Mouse (Mus musculus): Measurements from ENCODE around the gene Atp2b2.

Atp2b2 gene

DNA sequence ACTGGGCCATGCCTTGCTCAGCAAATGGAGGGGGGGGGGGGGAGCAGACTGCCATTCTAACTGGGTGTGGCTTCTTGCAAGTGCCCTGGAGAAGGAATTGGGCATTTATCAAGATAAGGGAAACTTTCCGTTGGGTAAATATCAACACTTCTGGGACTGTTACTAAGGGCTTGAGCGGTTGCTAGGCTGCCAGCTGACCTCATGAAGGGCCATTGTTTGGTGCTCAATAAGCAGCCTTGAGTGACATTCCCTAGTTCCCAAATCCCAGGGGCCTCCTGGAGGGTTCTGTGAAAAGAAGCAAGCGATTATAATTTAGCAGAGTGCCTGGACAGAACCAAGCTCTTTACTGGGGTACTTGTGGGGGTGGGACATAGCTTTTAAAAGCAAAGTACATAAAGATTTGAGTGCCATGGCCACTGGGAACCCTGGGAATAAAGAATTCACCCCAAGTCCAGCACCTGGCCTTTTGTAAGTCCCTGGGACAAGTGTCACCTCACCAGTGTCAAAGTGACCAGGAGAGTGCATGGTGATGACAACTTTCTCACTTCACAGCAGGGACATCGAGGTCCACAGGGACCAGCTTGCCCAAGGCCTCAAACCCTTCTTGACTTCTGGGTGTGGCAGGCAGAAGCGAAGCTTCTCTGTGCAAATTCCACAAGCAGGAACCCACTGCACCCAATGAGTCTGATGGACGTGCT is 105.5 kb downstream of the Atp2b2 start:
- no peak for DNase-seq

DNA sequence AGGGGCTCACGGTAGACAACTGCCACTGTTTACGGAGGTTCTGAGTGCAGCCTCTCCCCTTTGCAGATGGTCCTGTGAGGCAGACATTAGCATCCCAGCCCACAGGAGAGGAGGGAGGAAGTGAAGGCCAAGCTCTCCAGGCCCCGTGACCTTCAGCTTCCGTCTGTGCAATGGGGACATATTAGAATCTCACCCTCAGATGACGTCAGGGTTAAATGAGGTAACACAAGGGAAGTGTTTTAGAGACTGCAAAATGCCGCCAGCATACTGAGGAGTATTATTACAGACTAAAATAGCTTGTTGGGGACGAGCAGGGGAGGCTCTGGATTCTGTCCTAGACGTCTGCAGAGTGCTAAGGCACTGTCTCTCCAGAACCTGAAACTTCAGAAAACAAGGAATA is 106.3 kb downstream of the Atp2b2 start:
- DNase-seq = no peak

GRCm38 (mm10) chr6:113934692-113935091 is 107.7 kb downstream of the Atp2b2 start:
- DNase-seq = no peak

GRCm38 (mm10) chr6:113933261-113934151 is 108.9 kb downstream of the Atp2b2 start:
- DNase-seq = no peak

- no peak for DNase-seq
Measured at GRCm38 (mm10) chr6:113929191-113929875, 113.1 kb downstream of the Atp2b2 start.

DNA sequence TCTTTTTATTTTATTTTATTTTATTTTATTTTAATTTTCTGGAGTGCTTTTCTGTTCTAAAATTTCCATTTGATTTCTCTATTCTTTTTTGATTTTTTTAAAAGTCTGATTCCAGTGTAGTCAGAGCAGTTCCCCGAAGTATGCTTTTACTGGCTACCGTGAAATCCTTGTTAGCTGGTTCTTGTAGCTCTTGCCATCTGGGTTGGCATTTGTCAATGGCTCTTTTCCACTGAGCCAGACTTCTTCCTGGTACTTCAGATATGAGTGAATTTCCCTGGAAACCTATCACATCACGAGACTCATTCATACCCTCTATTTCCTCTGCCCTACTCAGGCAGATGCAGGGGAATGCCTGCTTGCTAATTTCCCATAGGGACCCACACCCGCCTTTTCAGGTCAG is 119.2 kb downstream of the Atp2b2 start:
- no peak for DNase-seq

DNA sequence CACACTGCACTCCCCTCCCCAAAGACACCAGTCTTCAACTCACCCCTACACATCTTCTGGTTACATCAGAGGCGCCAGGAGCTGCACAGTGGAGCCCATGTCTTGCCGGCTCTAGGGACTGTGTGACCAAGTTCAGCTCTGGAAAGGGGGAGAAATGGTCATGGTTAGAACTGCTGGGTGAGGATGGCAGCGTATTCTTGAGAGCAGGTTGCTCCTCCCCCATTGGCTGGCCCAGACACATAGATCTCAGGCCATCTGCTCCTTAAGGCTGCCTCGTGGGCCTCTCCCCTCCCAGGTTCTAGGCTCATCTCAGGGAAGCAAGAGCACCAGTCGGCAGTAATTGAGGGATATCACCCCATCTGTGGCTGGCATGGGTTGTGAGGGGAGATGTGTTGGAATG is 121.9 kb downstream of the Atp2b2 start:
- no peak for DNase-seq

- DNase-seq = no peak
Measured at GRCm38 (mm10) chr6:113912753-113913152, 129.7 kb downstream of the Atp2b2 start.

GRCm38 (mm10) chr6:113911094-113911493 is 131.3 kb downstream of the Atp2b2 start:
- DNase-seq = no peak

DNA sequence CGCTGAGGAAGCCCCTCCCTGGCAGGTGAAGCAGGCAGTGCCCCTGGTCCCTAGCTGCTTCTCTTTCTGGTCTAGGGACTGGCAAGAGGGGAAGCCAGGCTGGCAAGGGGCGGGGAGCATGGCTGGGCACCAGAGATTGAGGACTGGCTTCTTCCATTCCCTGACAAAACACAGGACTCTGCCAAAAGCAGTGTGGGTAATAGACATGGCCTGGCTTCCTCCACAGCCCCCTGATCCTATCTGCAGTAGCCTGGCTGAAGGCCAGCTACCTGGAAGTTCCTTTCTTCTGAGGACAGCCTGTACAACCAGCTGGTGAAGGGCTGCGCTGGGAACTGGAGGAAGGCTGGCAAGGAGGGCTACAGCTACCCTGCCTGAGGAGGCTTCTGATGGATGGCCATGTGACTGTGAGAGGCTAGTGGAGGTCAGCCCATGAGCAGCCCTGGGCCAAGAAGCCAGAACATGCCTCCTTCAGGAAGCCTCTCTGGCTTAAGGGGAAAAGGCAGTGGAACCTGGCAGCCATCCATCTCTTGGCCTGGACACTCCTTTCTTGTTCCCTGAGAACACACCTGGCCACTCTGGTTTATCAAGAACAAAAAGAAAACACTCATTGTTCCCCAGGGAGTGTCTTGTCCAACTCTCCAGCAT is 131.9 kb downstream of the Atp2b2 start:
- DNase-seq = no peak

DNA sequence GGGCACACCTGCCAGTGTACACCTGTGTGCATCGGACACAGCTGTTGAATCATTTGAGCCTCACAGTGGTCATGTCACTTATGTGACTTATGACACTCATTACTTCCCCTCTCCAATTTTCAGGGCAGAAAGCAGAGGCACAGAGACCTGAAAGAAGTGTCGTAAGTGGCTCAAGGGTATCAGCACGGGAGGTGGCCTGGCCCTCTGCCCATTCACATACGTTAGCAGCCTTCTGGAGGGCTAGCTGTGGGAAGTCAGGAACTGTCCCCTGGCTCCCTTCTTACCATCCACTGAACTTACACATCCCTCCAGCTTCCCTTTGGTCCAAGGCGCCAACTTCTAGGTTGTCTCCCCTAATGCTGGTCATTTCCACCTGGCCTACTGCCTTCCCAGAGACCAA is 132.6 kb downstream of the Atp2b2 start:
- no peak for DNase-seq

DNA sequence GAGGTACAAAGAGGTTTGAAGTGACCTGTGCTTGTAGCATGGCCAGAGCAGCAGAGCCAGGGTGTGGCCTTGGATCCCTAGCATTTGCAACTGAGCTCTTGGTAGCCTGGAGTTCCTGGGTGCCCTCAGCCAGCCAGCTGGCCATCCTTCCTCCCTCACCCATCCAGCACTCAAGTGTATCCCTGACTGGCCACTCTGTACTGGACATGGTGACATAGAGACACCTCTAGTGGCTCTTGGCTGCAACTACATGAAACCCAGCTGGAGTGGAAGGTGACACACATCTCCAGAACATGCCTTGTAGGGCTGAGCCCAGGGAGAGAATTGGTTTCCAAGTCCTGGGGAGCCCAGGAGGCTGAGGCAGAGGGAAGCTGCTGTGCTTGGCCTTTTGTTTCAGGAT is 134.3 kb downstream of the Atp2b2 start:
- no peak for DNase-seq

GRCm38 (mm10) chr6:113904406-113904805 is 138.0 kb downstream of the Atp2b2 start:
- no peak for DNase-seq

DNA sequence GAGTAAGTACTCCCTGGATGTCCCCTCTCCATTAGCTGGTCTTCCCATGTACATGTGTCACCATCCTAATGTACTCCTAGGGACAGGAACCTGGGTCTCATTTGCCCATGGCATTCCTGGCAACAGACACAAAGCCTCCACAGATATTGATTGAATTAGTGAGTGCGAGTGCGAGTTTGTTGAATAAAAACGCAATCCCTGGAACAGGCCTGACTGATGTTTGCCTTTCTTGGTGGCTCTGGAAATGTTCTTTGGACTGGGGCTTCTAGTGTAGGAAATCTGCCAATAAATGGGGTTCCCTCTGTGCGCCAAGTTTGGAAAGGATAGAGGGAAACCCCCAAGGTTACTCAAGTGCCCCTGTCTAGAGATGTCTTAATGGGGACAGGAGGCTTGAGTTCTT is 146.4 kb downstream of the Atp2b2 start:
- DNase-seq = no peak

- no peak for DNase-seq
Measured at GRCm38 (mm10) chr6:113894008-113894407, 148.4 kb downstream of the Atp2b2 start.

DNA sequence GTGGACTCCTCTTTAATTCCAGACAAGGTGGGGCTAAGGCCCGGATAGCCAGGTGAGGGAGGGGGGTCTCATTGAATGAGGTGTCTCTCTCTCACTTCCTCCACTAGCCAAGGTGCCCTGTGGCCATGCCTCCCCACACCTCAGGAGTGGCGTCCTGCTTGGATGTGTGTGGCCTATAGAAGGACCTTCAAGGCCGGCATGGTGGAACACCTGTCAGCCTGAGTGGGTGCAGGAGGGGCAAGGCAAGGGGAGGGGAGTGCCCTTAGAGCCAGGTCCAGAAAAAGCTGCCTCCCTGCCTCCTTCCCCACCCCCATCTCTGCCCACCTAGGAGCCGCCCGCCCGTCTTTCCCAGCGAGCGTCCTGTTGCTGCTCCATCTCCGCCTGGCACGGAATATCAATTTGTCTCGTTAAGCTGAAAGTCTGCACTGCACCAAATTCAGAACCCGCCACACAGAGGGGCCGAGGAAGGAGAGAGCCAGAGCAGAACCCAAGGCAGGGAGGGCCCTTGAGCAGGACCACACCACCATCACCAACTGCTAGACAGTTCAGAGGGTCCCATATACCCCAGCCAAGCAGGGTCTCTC is 150.2 kb downstream of the Atp2b2 start:
- no peak for DNase-seq

GRCm38 (mm10) chr6:113891225-113891967 is 151.0 kb downstream of the Atp2b2 start:
- DNase-seq = no peak

GRCm38 (mm10) chr6:113890858-113891213 is 151.6 kb downstream of the Atp2b2 start:
- no peak for DNase-seq

DNA sequence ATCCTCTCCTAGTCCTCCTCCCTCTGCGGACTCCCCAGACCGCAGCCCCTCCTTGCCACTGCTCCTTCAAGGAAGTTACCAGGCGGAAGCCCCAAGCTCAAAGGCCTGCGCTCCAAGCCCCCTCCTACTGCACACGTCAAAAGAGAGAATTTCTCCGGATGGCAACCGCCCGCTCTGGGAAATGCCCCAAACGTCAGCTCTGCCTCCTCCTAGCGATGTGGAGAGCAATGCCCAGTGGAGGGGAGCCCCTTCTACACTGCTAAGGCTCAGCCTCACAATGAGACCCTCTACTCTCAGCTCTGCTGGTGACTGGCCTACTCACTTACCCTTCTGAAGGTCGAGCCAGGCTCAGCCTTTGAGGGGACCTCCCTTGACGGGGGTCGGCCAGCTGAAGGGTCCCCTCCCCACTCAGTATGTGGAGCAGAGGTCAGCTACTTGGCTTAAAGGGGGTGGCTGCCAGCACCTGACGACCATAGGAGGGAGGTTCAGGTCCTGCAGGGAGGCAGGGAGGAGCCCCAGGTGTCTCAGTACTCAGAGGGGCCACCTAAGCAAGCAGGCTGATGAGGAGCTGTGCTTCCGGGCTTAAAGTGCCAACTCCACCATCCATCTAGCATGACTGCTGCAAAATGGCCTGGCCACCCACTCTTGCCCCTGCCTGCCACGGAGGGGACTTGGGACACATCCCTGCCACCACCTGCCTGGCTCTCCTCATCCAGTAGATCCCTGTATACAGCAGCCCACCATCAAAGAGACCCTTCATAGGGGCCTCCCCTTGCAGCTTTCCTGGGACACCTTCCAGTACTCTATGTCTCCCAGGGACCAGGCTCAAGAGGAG is 152.2 kb downstream of the Atp2b2 start:
- DNase-seq = no peak

GRCm38 (mm10) chr6:113889180-113889579 is 153.2 kb downstream of the Atp2b2 start:
- no peak for DNase-seq

DNA sequence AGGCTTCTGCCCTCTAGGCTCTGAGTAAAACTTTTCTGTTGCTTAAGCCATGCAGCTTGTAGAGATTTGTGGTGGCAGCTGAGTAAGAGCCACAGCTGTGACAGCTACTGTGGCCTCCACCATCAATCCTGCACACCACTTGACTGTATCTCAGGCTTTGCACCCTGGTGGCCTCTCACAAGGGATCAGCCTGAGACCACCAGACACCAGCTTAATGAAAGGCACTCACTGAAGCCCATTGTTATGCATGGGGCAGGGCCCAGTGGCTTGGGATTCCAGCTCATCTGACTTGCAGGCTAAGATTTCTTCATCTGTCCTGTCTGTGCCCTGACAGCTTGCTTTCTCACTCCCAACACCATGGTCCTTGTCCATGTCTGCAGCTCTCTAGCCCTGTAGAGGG is 155.5 kb downstream of the Atp2b2 start:
- no peak for DNase-seq

All from kidney, adult 11 months (tissue).